Mouse (Mus musculus): ENCODE data around the gene Nhp2.

The Nhp2 gene

DNA sequence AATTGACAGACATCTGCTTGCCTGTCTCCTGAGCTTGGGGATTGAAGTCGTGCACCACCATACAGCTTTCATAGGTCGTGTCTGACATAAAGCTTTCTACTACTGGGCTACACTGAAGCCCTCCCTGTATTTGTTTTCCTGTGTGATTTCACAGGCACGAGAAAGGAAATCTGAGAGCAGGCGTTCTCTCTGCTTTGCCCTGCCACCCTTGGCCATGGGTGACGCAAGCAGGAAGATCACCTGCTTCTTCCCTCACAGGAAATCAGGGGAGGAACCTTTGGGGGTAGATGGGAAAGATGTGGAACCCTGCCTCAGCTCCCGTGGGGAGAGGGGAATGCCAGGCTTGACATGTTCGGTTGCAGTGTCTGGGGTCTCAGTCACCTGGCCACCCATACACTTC is 38.8 kb downstream of the Nhp2 start:
- WGBS: 65% methylated on average over 7 of the region's 7 CpGs

DNA sequence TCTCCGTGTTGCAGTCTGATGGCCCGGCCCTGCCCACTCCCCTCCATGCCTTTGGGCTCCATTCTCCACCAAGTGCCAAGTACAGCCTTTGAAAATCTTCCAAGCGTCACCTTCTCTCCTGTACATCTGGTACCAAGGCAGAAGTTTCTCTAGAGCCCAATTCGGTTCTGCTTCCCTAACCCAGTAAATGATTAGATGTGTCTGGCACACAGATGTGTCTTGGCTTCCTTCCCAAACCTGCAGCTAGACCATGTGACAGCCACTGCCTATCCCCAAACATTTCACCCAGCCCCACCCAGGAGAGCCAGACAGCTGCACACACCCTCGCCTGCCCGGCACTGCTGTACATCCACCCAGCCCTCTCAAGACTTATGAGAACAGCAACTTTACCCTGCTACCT is 39.2 kb downstream of the Nhp2 start:
- WGBS: 53% methylated on average over 6 of the region's 6 CpGs

DNA sequence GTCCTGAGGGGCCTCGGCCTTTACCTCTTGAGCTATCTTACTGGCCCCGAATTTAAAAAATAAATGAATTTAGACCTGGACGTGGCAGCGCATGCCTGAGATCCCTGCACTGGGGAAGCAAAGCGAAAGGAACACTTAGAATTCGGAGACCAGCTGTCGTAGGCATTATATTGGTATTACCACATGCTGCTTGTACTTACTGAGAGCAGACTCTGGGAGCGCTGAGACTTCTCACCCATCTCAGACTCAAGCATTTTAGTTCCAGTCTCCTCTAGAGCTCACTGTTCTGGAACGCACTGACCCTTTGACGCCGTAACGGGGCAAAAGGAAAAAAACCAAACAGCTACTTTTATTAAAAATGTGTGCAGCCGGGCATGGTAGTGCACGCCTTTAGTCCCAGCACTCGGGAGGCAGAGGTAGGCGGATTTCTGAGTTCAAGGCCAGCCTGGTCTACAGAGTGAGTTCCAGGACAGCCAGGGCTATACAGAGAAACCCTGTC is 42.4 kb downstream of the Nhp2 start:
- WGBS: 77% methylated on average over 16 of the region's 16 CpGs

DNA sequence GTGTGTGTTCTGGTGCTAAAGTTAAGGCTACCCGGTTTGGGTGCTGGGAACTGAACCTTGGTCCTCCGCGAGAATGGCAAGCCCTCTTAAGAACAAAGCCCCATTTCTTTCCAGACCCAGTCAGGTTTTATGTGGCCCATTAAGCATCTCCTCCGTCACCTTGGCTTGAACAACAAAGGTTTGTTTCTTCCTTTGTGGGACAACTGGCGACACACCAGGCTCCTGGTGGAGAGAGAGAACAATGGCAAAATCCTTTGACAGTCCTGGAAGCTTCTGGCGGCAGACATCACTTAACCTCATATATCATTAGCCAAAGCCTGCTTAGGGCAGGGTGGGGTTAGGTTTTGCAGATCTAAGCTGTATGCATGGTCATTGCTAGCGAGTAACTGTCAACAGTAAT is 43.1 kb downstream of the Nhp2 start:
- WGBS: 66% methylated on average over 7 of the region's 7 CpGs

DNA sequence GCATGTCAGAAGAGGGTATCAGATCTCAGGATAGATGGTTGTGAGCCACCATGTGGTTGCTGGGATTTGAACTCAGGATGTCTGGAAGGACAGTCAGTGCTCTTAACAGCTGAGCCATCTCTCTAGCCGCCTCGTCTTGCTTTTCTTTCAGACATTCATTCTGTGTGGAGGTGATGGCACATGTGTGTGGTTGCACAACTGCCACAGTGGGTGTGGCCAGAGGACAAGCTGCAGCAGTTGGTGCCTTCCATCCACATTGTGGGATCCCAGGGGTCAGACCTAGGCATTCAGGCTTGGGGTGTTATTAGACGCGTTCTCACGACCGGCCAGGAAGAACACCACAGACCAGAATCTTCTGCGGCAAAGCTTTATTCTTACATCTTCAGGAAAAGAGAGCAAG is 45.2 kb downstream of the Nhp2 start:
- 97% methylated on average over 7 of the region's 7 CpGs for WGBS

DNA sequence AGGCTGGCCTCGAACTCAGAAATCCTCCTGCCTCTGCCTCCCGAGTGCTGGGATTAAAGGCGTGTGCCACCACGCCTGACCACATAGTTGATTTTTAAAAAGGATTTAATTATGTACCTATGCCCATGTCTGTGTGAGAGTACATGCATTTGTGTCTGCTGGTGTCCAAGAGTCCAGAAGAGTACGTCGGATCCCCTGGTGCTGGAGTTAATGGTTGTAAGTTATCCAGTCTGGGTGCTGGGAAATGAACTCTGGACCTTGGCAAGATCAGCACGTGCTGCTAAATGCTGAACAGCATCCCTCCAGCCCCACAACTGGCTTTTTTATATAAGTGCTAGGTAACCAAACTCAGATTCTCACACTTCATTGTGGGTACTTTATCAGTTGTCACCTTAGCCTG is 51.3 kb downstream of the Nhp2 start:
- 95% methylated on average over 7 of the region's 7 CpGs for WGBS

DNA sequence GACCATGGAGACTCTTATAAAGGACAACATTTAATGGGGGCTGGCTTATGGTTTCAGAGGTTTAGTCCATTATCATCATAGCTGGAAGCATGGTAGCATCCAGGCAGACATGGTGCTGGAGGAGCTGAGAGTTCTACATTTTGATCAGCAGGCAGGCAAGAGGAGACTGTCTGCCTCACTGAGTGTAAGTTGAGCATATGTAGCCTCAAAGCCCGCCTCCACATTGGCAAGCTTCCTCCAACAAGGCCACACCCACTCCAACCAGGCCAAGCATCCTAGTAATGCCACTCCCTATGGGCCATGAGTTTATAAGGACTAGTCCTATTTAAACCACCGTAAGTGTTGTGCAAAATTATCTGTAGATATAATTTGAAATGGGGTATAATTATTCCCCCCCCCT is 51.8 kb downstream of the Nhp2 start:
- 80% methylated on average over 2 of the region's 2 CpGs for WGBS

DNA sequence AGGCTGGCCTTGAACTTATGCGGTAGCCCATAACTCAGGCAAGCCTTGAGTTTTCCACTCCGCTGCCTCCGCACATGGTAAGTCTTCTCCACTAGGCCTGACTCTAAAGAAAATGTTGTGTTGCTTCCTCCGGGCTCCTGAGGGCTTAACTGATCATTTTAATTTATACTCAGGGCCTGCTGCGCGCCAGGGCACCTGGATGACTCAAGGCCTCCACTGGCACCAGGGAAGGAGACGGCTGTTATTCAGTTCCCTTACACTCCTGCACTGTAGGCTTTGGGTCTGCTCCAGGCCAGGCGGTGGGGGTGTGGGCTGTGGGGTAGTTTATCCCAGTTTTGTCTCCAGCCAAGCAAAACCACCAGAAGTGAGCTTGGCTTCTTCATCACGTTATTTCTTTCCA is 53.8 kb downstream of the Nhp2 start:
- 76% methylated on average over 9 of the region's 9 CpGs for WGBS

Measured in cerebral cortex, adult 2 months (tissue).